Mouse (Mus musculus): ENCODE measurements around the gene Kmt2a.

DNA sequence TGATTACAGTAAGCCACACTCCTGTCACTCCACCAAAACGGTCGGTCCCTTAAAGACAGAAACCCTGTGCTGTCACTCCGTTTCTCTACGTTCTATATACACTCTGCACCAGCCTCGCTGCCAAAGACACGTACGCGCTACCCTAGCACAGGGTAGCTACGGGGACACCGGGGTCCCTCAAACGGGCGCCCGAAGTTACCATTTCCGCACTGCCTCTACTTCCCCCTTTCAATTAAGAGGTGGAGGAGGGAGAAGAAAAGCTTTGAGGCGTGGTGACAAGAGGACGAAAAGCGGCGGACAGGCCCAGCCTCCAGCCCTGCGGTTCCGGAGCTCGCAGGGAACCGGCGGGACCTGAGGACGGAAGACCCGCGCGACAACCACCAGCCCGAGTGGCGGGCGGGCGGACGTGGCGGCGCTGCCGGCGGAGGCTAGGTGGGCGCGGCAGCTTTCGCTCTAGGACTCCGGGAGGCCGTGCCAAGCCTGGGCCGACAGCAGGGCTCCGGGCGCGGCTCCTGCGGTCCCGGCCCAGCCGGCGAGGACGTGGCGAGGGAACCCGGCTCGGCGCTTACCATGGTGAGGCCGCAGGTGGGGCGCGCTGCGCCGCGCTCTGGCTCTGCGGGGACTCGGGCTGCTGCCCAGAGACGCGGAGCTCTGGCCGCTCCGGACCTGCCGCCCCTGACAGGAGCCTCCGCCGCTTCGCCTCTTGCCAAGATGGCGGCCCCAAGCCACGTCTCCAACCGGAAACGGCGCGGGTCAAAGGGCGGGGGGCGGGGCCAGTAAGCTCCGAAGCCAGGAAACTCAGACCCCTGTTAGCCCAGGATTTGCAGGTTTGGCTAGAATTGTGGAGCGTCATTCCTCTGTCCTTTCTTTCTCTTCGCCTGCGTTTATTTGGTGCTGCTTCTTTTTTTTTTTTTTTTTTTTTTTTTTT is 113.7 kb downstream of the Kmt2a start, which contains the start of the genes Arcn1 and Ift46:
- TF ChIP-seq GATA1 (IDR thresholded peaks at IDR 0.05; ENCODE audit: borderline replicate concordance, low read length) (no peak), FLI1 (IDR thresholded peaks at IDR 0.05; ENCODE audit: low read length) (peak; percentile 55; the same call in 1 of the 2 replicates)
